Mouse (Mus musculus) bone marrow macrophage, adult 2 months (primary cell): ENCODE data around the gene Stx1b.

Source experiments
- CTCF ChIP-seq: IDR thresholded peaks from 2 replicates; pipeline ENCODE4 v1.5.1; 2012; ENCODE audit warnings: low read depth, mild to moderate bottlenecking, low read length, moderate library complexity
- POLR2A ChIP-seq: IDR thresholded peaks from 2 replicates; pipeline ENCODE4 v1.6.1; 2012; ENCODE audit warnings: mild to moderate bottlenecking, low read depth, low read length, borderline replicate concordance

DNA sequence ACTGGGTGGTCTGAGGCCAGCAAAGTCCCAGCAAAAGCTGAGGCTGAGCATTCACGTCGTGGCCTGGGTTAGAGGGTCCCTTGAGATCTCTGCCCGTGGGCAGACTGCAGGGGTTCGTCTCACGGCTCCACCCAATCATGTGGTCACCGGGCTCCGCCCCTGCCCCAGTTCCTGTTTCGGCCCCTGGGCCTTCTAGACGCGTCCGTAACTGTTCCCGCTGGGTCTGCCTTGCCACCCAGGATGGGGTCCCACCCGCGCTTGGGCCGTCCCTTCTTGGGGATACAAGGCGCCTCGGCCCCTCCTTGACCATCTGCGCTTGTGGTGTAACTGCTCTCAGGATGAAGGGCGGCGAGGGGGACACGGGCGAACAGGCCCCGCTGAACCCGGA, 54.7 kb downstream of the Stx1b start, which contains the start of gene Orai3:
- TF ChIP-seq CTCF (no peak), POLR2A (peak; percentile 30)
